10 mouse cellular contexts compared by ENCODE assay signal in genomic region chr3:116967967-116968366, GRCm38 (mm10). TPM values are rescaled to one million over a fixed set of nuclear protein-coding genes. Genes with fewer than 3 reads are reported as not detected.
DNase-seq lines count a peak whose midpoint lies in the region; ATAC-seq and TF ChIP-seq lines count a peak whose summit lies in the region.
"Had no signal": no experiment of that assay in that cellular context is flagged by ENCODE, and none has a peak within 500 bp of the region (broad histone marks: within the 10 kb centered on the region; RNA-seq: fewer than 3 reads in every experiment).

Gene 4930455H04Rik (plus strand): TSS chr3:116968267.

- TF ChIP-seq CTCF in kidney, postnatal 0 days (IDR thresholded peaks at IDR 0.05; ENCODE audit: low read depth), result no peak
- TF ChIP-seq CTCF in embryonic fibroblast, embryonic 13.5 days (IDR thresholded peaks at IDR 0.05; ENCODE audit: borderline replicate concordance, insufficient read depth, low read length), result no peak

- peak within 1 kb of the TSS; percentile 32; the same call in 1 of the 2 replicates for H3K9ac ChIP-seq in kidney, postnatal 0 days (ENCODE audit: low read depth, low read length)
- peak within 1 kb of the TSS; percentile 52 for H3K9ac ChIP-seq in intestine, embryonic 16.5 days (ENCODE audit: low read depth, low read length)
- peak within 1 kb of the TSS; percentile 48 for H3K9ac ChIP-seq in neural tube, embryonic 12.5 days

- H3K27me3 ChIP-seq in kidney, postnatal 0 days (ENCODE audit: insufficient read depth, low read length), result no peaks in the 10 kb centered on the region
- H3K27me3 ChIP-seq in intestine, embryonic 16.5 days (replicated peaks; ENCODE audit: control insufficient read depth, insufficient read depth, low read length), result no peaks in the 10 kb centered on the region
- no peaks in the 10 kb centered on the region for H3K27me3 ChIP-seq in neural tube, embryonic 12.5 days (replicated peaks)

- TF ChIP-seq POLR2A in embryonic fibroblast, embryonic 13.5 days (IDR thresholded peaks at IDR 0.05; ENCODE audit: low read depth, low read length), result no peak

- no peaks in the 10 kb centered on the region for H3K4me1 ChIP-seq in kidney, postnatal 0 days (replicated peaks; ENCODE audit: insufficient read depth, low read length)
- H3K4me1 ChIP-seq in embryonic fibroblast, embryonic 13.5 days (ENCODE audit: control insufficient read depth, insufficient read depth, low read length), result peaks cover 4% of the 10 kb centered on the region
- peaks cover 5% of the 10 kb centered on the region; the same call in 1 of the 2 replicates for H3K4me1 ChIP-seq in intestine, embryonic 16.5 days (ENCODE audit: control insufficient read depth, insufficient read depth, low read length)
- H3K4me1 ChIP-seq in neural tube, embryonic 12.5 days, result peaks cover 6% of the 10 kb centered on the region; the same call in 1 of the 2 replicates

- H3K27ac ChIP-seq in kidney, postnatal 0 days, result no peak within 1 kb of the TSS
- H3K27ac ChIP-seq in embryonic fibroblast, embryonic 13.5 days (ENCODE audit: insufficient read depth, low read length), result no peak within 1 kb of the TSS
- no peak within 1 kb of the TSS for H3K27ac ChIP-seq in intestine, embryonic 16.5 days (ENCODE audit: low read length)
- no peak within 1 kb of the TSS for H3K27ac ChIP-seq in neural tube, embryonic 12.5 days

- no peak for DNase-seq in kidney, postnatal 0 days (ENCODE audit: low spot score)
- no peak for DNase-seq in kidney, postnatal 25 days
- no peak for DNase-seq in cerebellum, postnatal 14 days
- DNase-seq in left cerebral cortex, postnatal 4 days, result no peak
- no peak for DNase-seq in spleen, postnatal 10 days (ENCODE audit: low spot score in 2 of 2)
- DNase-seq: cerebellum, adult 18-20 months had no signal

- intact Hi-C loops in left cerebral cortex, postnatal 4 days (cut with DNase I), result loop anchor here (10.0 kb wide), 1 partner anchor 63 kb away; no protein-coding TSS in a partner anchor

- H3K9me3 ChIP-seq in kidney, postnatal 0 days (replicated peaks; ENCODE audit: low read length), result no peaks in the 10 kb centered on the region
- no peaks in the 10 kb centered on the region for H3K9me3 ChIP-seq in intestine, embryonic 16.5 days (ENCODE audit: control insufficient read depth, low read length)
- no peaks in the 10 kb centered on the region for H3K9me3 ChIP-seq in neural tube, embryonic 12.5 days

- H3K4me3 ChIP-seq in kidney, postnatal 0 days (replicated peaks; ENCODE audit: low read depth, low read length), result peak within 1 kb of the TSS; percentile 33
- 0 out of 2 replicates have a peak within 1 kb of the TSS, but pooled peaks have one; percentile 15 for H3K4me3 ChIP-seq in embryonic fibroblast, embryonic 13.5 days (ENCODE audit: insufficient read depth, low read length)
- H3K4me3 ChIP-seq in intestine, embryonic 16.5 days (ENCODE audit: low read length), result peak within 1 kb of the TSS; percentile 40
- peak within 1 kb of the TSS; percentile 30 for H3K4me3 ChIP-seq in neural tube, embryonic 12.5 days

- no peaks in the 10 kb centered on the region for H3K36me3 ChIP-seq in kidney, postnatal 0 days (ENCODE audit: insufficient read depth, low read length)
- H3K36me3 ChIP-seq in intestine, embryonic 16.5 days (ENCODE audit: control insufficient read depth, insufficient read depth, low read length), result no peaks in the 10 kb centered on the region
- H3K36me3 ChIP-seq in neural tube, embryonic 12.5 days, result no peaks in the 10 kb centered on the region

- peak within 1 kb of the TSS; percentile 58 for H3K4me2 ChIP-seq in kidney, postnatal 0 days (ENCODE audit: low read length)
- H3K4me2 ChIP-seq in intestine, embryonic 16.5 days (ENCODE audit: low read depth, low read length), result peak within 1 kb of the TSS; percentile 51
- H3K4me2 ChIP-seq in neural tube, embryonic 12.5 days (replicated peaks), result peak within 1 kb of the TSS; percentile 63

- no peak for ATAC-seq in kidney, postnatal 0 days (replicated peaks; ENCODE audit: low FRiP score, low read depth)
- ATAC-seq in intestine, embryonic 16.5 days, result 0 out of 2 replicates have a peak, but pooled peaks have one; percentile 31
- ATAC-seq in neural tube, embryonic 12.5 days (ENCODE audit: low FRiP score, low read depth), result no peak

- WGBS in kidney, postnatal 0 days, result 59% methylated on average over 4 of the region's 4 CpGs
- 63% methylated on average over 4 of the region's 4 CpGs for WGBS in intestine, embryonic 16.5 days
- WGBS in neural tube, embryonic 12.5 days, result 81% methylated on average over 4 of the region's 4 CpGs

RNA-seq across cellular contexts. Expression of gene 4930455H04Rik, which starts in this region (rescaled TPM):
- not detected in 2 replicates for polyA plus RNA-seq in kidney, postnatal 0 days (2015; fragmentation: Nextera tagmentation; extraction: Ambion mirVana)
- polyA plus RNA-seq in embryonic fibroblast, embryonic 13.5 days (2011; ENCODE audit: insufficient read length, low read depth, missing spikeins), result not detected in 2 replicates
- not detected in 2 replicates for polyA plus RNA-seq in intestine, embryonic 16.5 days (2015; fragmentation: Nextera tagmentation; extraction: Ambion mirVana)
- not detected in 2 replicates for polyA plus RNA-seq in neural tube, embryonic 12.5 days (2016; fragmentation: Nextera tagmentation; extraction: Ambion mirVana)
- total RNA-seq in left cerebral cortex, postnatal 4 days (2021), result not detected
- total RNA-seq: layer of hippocampus, postnatal 36 days had no signal

Comparison
In these comparisons a context has a peak if more than half of its experiments do, and no peak if none do; other contexts are left out.
1. Peak in ATAC-seq, H3K4me3 ChIP-seq, H3K9ac ChIP-seq and H3K4me2 ChIP-seq in intestine, embryonic 16.5 days; RNA of the gene not detected or under 1 TPM.